Mouse (Mus musculus): ENCODE measurements at regions not wholly inside any gene's neighbourhood (a gene's known extent, or its start where the extent isn't known, plus 50 kb on each side); places are given as distances from the start of the nearest gene placed in this dataset.

GRCm38 (mm10) chr15:67413581-67413980 lies 912.9 kb upstream of the Lrrc6 start:
- TF ChIP-seq POLR2A (IDR thresholded peaks at IDR 0.05; ENCODE audit: insufficient read depth, low read length) (no peak), CTCF (IDR thresholded peaks at IDR 0.05; ENCODE audit: low read depth, low read length) (no peak)

All from ES-Bruce4 (cell line).